Mouse (Mus musculus): ENCODE results near the gene 1700018F24Rik. TPM values are rescaled to one million over a fixed set of nuclear protein-coding genes. Genes with fewer than 3 reads are reported as not detected.
A peak's percentile ranks its signal among the peaks of the same experiment; 100 is the strongest.
"Not testable (repeated sequence)": the region's sequence is repeated elsewhere in the genome, so short reads cannot be mapped to it uniquely, and the experiment has no call there.

1700018F24Rik gene
- polyA plus RNA-seq, 1 experiment from 2014 or later: not detected

GRCm38 (mm10) chr5:145054187-145054586 lies 11.4 kb downstream of the 1700018F24Rik start:
- H3K27me3 ChIP-seq; H3K4me1 ChIP-seq (replicated peaks); H3K36me3 ChIP-seq; H3K4me3 ChIP-seq; H3K9ac ChIP-seq; H3K4me2 ChIP-seq; H3K27ac ChIP-seq (replicated peaks); H3K9me3 ChIP-seq; ATAC-seq (ENCODE audit: low read depth): not testable (repeated sequence)
- 81% methylated on average over 3 of the region's 3 CpGs for WGBS

GRCm38 (mm10) chr5:145057907-145058306 lies 15.1 kb downstream of the 1700018F24Rik start:
- 80% methylated on average over 8 of the region's 8 CpGs for WGBS
- ATAC-seq (ENCODE audit: low read depth): no peak

GRCm38 (mm10) chr5:145058722-145059121 lies 15.9 kb downstream of the 1700018F24Rik start:
- Histone ChIP-seq H3K4me1 (replicated peaks) (no peaks in the 10 kb centered on the region), H3K27me3 (no peaks in the 10 kb centered on the region), H3K9me3 (no peaks in the 10 kb centered on the region), H3K27ac (replicated peaks) (no peak overlapping the region), H3K9ac (no peak overlapping the region), H3K4me3 (no peak overlapping the region), H3K36me3 (no peaks in the 10 kb centered on the region), H3K4me2 (no peak overlapping the region)
- no peak for ATAC-seq (ENCODE audit: low read depth)
- 90% methylated on average over 7 of the region's 7 CpGs for WGBS

More at GRCm38 (mm10) chr5:145057907-145058306, 15.1 kb downstream of the 1700018F24Rik start:
- H3K4me1 ChIP-seq (replicated peaks): no peaks in the 10 kb centered on the region
- no peak overlapping the region for H3K4me3 ChIP-seq
- H3K9ac ChIP-seq: no peak overlapping the region
- H3K36me3 ChIP-seq: no peaks in the 10 kb centered on the region
- no peaks in the 10 kb centered on the region for H3K27me3 ChIP-seq
- H3K27ac ChIP-seq (replicated peaks): no peak overlapping the region
- H3K4me2 ChIP-seq: no peak overlapping the region
- no peaks in the 10 kb centered on the region for H3K9me3 ChIP-seq

- no peak overlapping the region for H3K9ac ChIP-seq
- H3K4me3 ChIP-seq: no peak overlapping the region
- no peaks in the 10 kb centered on the region for H3K36me3 ChIP-seq
- no peaks in the 10 kb centered on the region for H3K4me1 ChIP-seq (replicated peaks)
- no peak overlapping the region for H3K27ac ChIP-seq (replicated peaks)
- 71% methylated on average over 2 of the region's 2 CpGs for WGBS
- no peaks in the 10 kb centered on the region for H3K27me3 ChIP-seq
- no peak overlapping the region for H3K4me2 ChIP-seq
- no peaks in the 10 kb centered on the region for H3K9me3 ChIP-seq
- ATAC-seq (ENCODE audit: low read depth): no peak
Observed at GRCm38 (mm10) chr5:145059524-145059923, 16.7 kb downstream of the 1700018F24Rik start.

GRCm38 (mm10) chr5:145064765-145065340 lies 22.1 kb downstream of the 1700018F24Rik start:
- no peaks in the 10 kb centered on the region for H3K4me1 ChIP-seq (replicated peaks)
- no peak for ATAC-seq (ENCODE audit: low read depth)
- no peak overlapping the region for H3K9ac ChIP-seq
- 92% methylated on average over 1 of the region's 1 CpGs for WGBS
- no peak overlapping the region for H3K4me3 ChIP-seq
- H3K9me3 ChIP-seq: no peaks in the 10 kb centered on the region
- H3K27me3 ChIP-seq: 0 out of 2 replicates have a peak, but pooled peaks cover 7% of the 10 kb centered on the region
- H3K36me3 ChIP-seq: no peaks in the 10 kb centered on the region
- H3K27ac ChIP-seq (replicated peaks): no peak overlapping the region
- no peak overlapping the region for H3K4me2 ChIP-seq

GRCm38 (mm10) chr5:145068863-145069262 lies 26.1 kb downstream of the 1700018F24Rik start:
- H3K4me3 ChIP-seq: no peak overlapping the region
- WGBS: 63% methylated on average over 3 of the region's 3 CpGs
- no peak overlapping the region for H3K27ac ChIP-seq (replicated peaks)
- H3K36me3 ChIP-seq: no peaks in the 10 kb centered on the region
- H3K4me1 ChIP-seq (replicated peaks): no peaks in the 10 kb centered on the region
- H3K9ac ChIP-seq: no peak overlapping the region
- H3K4me2 ChIP-seq: no peak overlapping the region
- ATAC-seq (ENCODE audit: low read depth): no peak
- no peaks in the 10 kb centered on the region for H3K9me3 ChIP-seq
- 0 out of 2 replicates have a peak, but pooled peaks cover 7% of the 10 kb centered on the region for H3K27me3 ChIP-seq

- H3K4me2 ChIP-seq: no peak overlapping the region
- 0% methylated on average over 5 of the region's 5 CpGs for WGBS
- H3K27ac ChIP-seq (replicated peaks): no peak overlapping the region
- no peaks in the 10 kb centered on the region for H3K9me3 ChIP-seq
- H3K4me1 ChIP-seq (replicated peaks): no peaks in the 10 kb centered on the region
- H3K4me3 ChIP-seq: no peak overlapping the region
- H3K27me3 ChIP-seq: 0 out of 2 replicates have a peak, but pooled peaks cover 7% of the 10 kb centered on the region
- H3K36me3 ChIP-seq: no peaks in the 10 kb centered on the region
- H3K9ac ChIP-seq: no peak overlapping the region
- ATAC-seq (ENCODE audit: low read depth): peak; percentile 43; the same call in 1 of the 2 replicates
Observed at GRCm38 (mm10) chr5:145069707-145070106, 26.9 kb downstream of the 1700018F24Rik start.

- Histone ChIP-seq H3K9ac (no peak overlapping the region), H3K4me3 (no peak overlapping the region), H3K36me3 (no peaks in the 10 kb centered on the region), H3K27me3 (0 out of 2 replicates have a peak, but pooled peaks cover 7% of the 10 kb centered on the region), H3K9me3 (no peaks in the 10 kb centered on the region), H3K4me1 (replicated peaks) (no peaks in the 10 kb centered on the region), H3K4me2 (no peak overlapping the region), H3K27ac (replicated peaks) (no peak overlapping the region)
- 58% methylated on average over 6 of the region's 6 CpGs for WGBS
- ATAC-seq (ENCODE audit: low read depth): no peak
Observed at GRCm38 (mm10) chr5:145071342-145071741, 28.6 kb downstream of the 1700018F24Rik start.

GRCm38 (mm10) chr5:145075081-145075480 lies 32.3 kb downstream of the 1700018F24Rik start:
- H3K4me2 ChIP-seq: no peak overlapping the region
- WGBS: 66% methylated on average over 3 of the region's 3 CpGs
- no peak for ATAC-seq (ENCODE audit: low read depth)

GRCm38 (mm10) chr5:145081866-145082613 lies 39.2 kb downstream of the 1700018F24Rik start:
- no peak overlapping the region for H3K4me2 ChIP-seq
- H3K4me1 ChIP-seq (replicated peaks): peaks cover 19% of the 10 kb centered on the region
- no peak overlapping the region for H3K9ac ChIP-seq
- H3K4me3 ChIP-seq: no peak overlapping the region
- 90% methylated on average over 10 of the region's 10 CpGs for WGBS
- no peak for ATAC-seq (ENCODE audit: low read depth)
- H3K36me3 ChIP-seq: peaks cover 4% of the 10 kb centered on the region; the same call in 1 of the 2 replicates
- H3K9me3 ChIP-seq: no peaks in the 10 kb centered on the region
- H3K27ac ChIP-seq (replicated peaks): no peak overlapping the region
- H3K27me3 ChIP-seq: no peaks in the 10 kb centered on the region

More at GRCm38 (mm10) chr5:145075081-145075480, 32.3 kb downstream of the 1700018F24Rik start:
- Histone ChIP-seq H3K27me3 (no peaks in the 10 kb centered on the region), H3K27ac (replicated peaks) (no peak overlapping the region), H3K9me3 (no peaks in the 10 kb centered on the region), H3K9ac (no peak overlapping the region), H3K36me3 (no peaks in the 10 kb centered on the region), H3K4me1 (replicated peaks) (no peaks in the 10 kb centered on the region), H3K4me3 (no peak overlapping the region)

GRCm38 (mm10) chr5:145083201-145083600 lies 40.4 kb downstream of the 1700018F24Rik start:
- 60% methylated on average over 6 of the region's 6 CpGs for WGBS
- not testable (repeated sequence) for H3K9me3 ChIP-seq
- peak; percentile 44 for ATAC-seq (ENCODE audit: low read depth)

GRCm38 (mm10) chr5:145083632-145084451 lies 41.1 kb downstream of the 1700018F24Rik start, which contains the start of the genes Arpc1a and Kpna7:
Arpc1a (plus strand) TSS chr5:145083830.
Kpna7 (minus strand) TSS chr5:145084030.
- peak within 1 kb of the TSS; percentile 78 for H3K4me3 ChIP-seq
- no peaks in the 10 kb centered on the region for H3K9me3 ChIP-seq
- H3K4me1 ChIP-seq (replicated peaks): peaks cover 19% of the 10 kb centered on the region
- WGBS: 1% methylated on average over 54 of the region's 54 CpGs
- H3K36me3 ChIP-seq: peaks cover 13% of the 10 kb centered on the region
- peak; percentile 97 for ATAC-seq (ENCODE audit: low read depth)
- H3K27ac ChIP-seq (replicated peaks): peak within 1 kb of the TSS; percentile 91
- peak within 1 kb of the TSS; percentile 83 for H3K4me2 ChIP-seq
- no peaks in the 10 kb centered on the region for H3K27me3 ChIP-seq
- peak within 1 kb of the TSS; percentile 94 for H3K9ac ChIP-seq

More at GRCm38 (mm10) chr5:145083201-145083600, 40.4 kb downstream of the 1700018F24Rik start:
- Histone ChIP-seq H3K9ac (peak overlapping the region; percentile 94), H3K27ac (replicated peaks) (peak overlapping the region; percentile 91), H3K4me3 (peak overlapping the region; percentile 78), H3K4me2 (peak overlapping the region; percentile 83), H3K4me1 (replicated peaks) (peaks cover 19% of the 10 kb centered on the region)
- not testable (repeated sequence) for H3K36me3 ChIP-seq, H3K27me3 ChIP-seq

All from neural tube, embryonic 13.5 days (tissue).